Mouse (Mus musculus) right cerebral cortex, adult 18-20 months (tissue): ENCODE data around the gene Olfr575.

Experiments used
- DNase-seq: peaks from one replicate; pipeline ENCODE4 v3.0.0; 2022; ENCODE audit warnings: mixed read lengths

The Olfr575 gene

GRCm38 (mm10) chr7:102958593-102958992 is at the start of gene Olfr575:
Gene Olfr575, minus strand, starts transcription at chr7:102958775.
- DNase-seq = no peak

GRCm38 (mm10) chr7:102989224-102989623 is 30.6 kb upstream of the Olfr575 start, which contains the start of gene Olfr578:
Gene Olfr578, minus strand, starts transcription at chr7:102989324.
- no peak for DNase-seq

- DNase-seq = no peak
Measured at GRCm38 (mm10) chr7:102975843-102976242, 17.3 kb upstream of the Olfr575 start, which contains the start of gene Olfr577. Gene Olfr577, minus strand, starts transcription at chr7:102975943.

- peak; percentile 4 for DNase-seq
Measured at GRCm38 (mm10) chr7:102974399-102974798, 15.8 kb upstream of the Olfr575 start.

- no peak for DNase-seq
Measured at GRCm38 (mm10) chr7:102962360-102962759, 3.8 kb upstream of the Olfr575 start, which contains the start of gene Olfr576. Gene Olfr576, plus strand, starts transcription at chr7:102962660.

- no peak for DNase-seq
Measured at GRCm38 (mm10) chr7:102958137-102958536, 438 bp downstream of the Olfr575 start.

- DNase-seq = no peak
Measured at GRCm38 (mm10) chr7:102950732-102951131, 7.8 kb downstream of the Olfr575 start.

- no peak for DNase-seq
Measured at GRCm38 (mm10) chr7:102948167-102948566, 10.4 kb downstream of the Olfr575 start, which contains the start of gene Olfr574. Gene Olfr574, plus strand, starts transcription at chr7:102948467.

- DNase-seq = no peak
Measured at GRCm38 (mm10) chr7:102943417-102943816, 15.2 kb downstream of the Olfr575 start.

GRCm38 (mm10) chr7:102942475-102942874 is 16.1 kb downstream of the Olfr575 start, which contains the start of gene Olfr573-ps1:
Gene Olfr573-ps1, minus strand, starts transcription at chr7:102942575.
- no peak for DNase-seq

- DNase-seq = no peak
Measured at GRCm38 (mm10) chr7:102927105-102927504, 31.5 kb downstream of the Olfr575 start.

GRCm38 (mm10) chr7:102924109-102924508 is 34.5 kb downstream of the Olfr575 start, which contains the start of gene Olfr572:
Gene Olfr572, plus strand, starts transcription at chr7:102924409.
- DNase-seq = no peak

GRCm38 (mm10) chr7:102919632-102920031 is 38.9 kb downstream of the Olfr575 start:
- peak; percentile 3 for DNase-seq

GRCm38 (mm10) chr7:102917032-102917875 is 41.3 kb downstream of the Olfr575 start, which contains the start of gene Olfr571:
Gene Olfr571, minus strand, starts transcription at chr7:102917536.
- DNase-seq = no peak

GRCm38 (mm10) chr7:102916405-102916804 is 42.2 kb downstream of the Olfr575 start:
- DNase-seq = no peak

- no peak for DNase-seq
Measured at GRCm38 (mm10) chr7:102915261-102915660, 43.3 kb downstream of the Olfr575 start.
